Mouse (Mus musculus) right cerebral cortex, postnatal 36 days (tissue): Measurements from ENCODE around the gene Ldhal6b.
"Not testable (repeated sequence)": the region's sequence is repeated elsewhere in the genome, so short reads cannot be mapped to it uniquely, and the experiment has no call there.

Experiments
- DNase-seq, 2 experiments: peaks; one replicate each; pipeline ENCODE4 v3.0.0; 2022; ENCODE audit warnings: low spot score in 2 of 2, mixed read lengths in 1 of 2

Gene Ldhal6b

DNA sequence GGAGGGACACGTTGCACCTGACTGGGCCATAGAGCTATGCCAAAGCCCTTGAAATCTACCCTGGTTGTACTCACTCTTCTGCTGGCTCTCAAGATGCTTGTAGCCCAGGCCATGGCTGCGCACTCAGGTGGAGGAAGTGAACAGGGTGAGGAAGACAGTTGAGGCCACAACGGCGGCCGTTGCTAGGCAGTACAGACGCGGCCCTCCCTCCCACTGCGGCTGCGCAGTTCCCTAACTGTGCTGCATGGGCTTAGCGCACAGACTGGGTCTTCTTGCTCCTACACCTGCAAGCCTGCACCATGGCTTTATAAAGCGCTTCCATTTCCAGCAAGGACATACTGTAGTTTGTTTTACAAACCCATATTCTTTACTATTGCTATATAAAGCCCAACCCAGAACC is at the start of gene Ldhal6b:
Gene Ldhal6b (minus strand): TSS at position 223 of the 400 bp plus-strand sequence.
- no peak for DNase-seq

DNA sequence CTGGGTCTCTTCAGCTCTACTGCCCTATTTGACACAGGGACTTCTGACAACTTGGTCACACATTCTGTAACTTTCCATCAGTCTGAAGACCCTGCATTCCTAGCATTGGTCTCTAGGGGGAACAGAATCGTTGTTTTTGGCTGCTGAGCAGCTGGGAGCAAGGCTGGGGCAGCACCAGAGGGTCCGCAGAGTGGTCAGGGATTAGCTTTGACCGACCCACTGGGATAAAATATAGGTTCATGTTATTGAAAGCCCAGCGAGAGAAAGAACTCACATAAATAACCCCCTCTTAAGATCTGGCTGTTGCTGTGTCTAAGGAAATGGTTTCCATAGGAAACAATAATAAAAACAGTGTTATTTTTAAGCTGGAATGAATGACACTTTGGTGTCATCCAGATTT is 48.6 kb upstream of the Ldhal6b start:
- no peak for DNase-seq

DNA sequence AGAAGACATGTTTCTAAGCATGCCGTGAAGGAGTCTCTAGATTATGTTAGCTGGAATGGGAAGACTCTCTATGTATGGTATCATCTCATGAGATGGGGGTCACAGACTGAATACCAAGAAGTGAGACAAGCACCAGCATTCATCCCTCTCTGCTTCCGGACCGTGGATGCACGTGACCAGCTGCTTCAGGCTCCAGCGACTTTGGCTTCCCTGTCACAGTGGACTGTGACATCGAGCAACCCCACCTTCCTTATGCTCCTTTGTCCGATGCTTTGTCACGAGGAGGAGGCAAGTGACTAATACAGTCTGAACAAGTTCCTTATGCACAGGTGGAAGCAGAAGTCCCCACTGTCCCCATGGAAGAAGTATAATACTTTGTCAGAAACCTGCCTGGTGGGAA is 48.2 kb upstream of the Ldhal6b start:
- no peak for DNase-seq

GRCm38 (mm10) chr17:5463912-5464311 is 45.3 kb upstream of the Ldhal6b start:
- DNase-seq: no peak

DNA sequence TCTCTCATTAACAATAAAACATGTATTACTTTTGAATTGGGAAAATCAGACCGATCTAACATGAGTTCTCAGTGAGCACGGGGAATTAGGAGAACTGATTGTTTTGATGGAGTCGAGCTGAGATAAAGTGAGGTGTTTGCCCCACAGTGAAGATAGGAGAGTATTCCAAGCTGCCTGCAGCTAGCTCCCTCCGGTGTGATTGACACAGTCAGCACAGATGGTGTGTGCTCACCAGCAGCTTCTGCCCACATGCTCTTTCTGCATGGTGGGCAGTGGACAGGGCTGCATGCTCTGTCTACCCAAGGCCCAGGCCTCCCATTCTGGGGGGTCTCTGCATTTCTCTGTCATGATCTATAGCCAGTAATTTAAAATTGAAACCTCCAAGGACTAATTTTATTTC is 35.1 kb upstream of the Ldhal6b start:
- DNase-seq: no peak

- no peak for DNase-seq
These were observed 25.2 kb upstream of the Ldhal6b start for GRCm38 (mm10) chr17:5443751-5444150.

DNA sequence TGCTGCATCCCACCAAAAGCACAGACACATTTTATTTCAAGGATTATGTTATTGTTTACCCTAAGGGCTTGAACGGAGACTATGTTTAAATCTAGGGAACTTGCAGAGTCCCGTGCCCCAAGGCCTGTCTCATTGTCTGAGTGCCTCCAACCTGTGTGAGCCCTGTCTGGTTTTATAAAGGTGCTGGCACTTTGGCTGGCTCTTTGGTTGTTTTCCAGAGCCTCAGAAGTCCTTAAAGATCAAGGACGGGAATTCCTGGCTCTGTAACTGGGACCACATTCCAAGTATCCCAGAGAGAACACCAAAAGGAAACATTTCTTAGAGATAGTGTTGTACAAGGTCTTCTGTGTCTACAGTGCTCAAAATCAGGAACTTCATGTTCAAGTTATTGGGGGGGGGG is 24.7 kb upstream of the Ldhal6b start:
- DNase-seq: no peak

- DNase-seq: not testable (repeated sequence)
These were observed 23.8 kb upstream of the Ldhal6b start for GRCm38 (mm10) chr17:5442403-5442802.

DNA sequence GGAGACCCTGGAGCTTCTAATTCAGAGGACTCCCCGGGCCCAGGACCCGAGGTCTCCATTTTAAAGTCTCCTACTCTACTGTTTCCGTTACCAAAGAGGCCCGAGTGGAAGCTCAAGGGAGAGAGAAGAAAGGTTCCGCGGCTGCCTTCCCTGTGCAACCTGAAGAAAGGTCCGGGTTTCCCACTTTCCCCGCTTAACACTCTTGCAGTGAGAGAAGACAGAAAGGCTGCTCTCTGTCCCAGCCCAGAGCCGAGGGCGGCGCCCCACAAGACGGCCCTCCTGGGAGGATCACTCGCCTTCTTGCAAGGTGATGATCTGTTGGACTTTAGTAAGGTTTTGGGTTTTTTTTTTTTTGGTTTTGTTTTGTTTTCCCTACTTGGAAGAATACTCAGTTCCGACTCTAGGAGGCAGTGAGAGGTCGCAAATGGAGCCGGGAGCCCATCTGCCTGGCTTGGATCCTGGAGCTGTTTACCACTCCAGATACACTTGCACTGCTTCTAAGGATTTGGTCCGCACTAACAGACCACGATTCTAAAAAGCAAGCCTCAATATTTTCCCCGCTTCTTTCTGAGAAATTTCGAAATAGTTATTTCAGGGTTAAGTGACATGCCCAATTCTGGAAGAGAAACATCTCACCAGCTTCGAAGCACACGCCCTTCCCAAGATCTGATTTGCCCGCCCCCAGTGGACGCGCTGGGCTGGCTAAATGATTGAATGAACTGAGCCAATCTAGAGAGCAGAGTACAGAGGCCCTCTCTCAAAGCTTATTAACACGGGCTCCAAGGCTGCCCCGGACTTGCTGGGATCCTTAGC is 21.8 kb upstream of the Ldhal6b start, which contains the start of gene Tmem242:
Gene Tmem242 (minus strand): TSS at position 101 of the 813 bp plus-strand sequence.
- DNase-seq: peak; percentile 79 to 84

- DNase-seq: no peak
These were observed 21.2 kb upstream of the Ldhal6b start for GRCm38 (mm10) chr17:5439831-5440158.

- DNase-seq: no peak
These were observed 11.2 kb upstream of the Ldhal6b start for GRCm38 (mm10) chr17:5429772-5430133.

DNA sequence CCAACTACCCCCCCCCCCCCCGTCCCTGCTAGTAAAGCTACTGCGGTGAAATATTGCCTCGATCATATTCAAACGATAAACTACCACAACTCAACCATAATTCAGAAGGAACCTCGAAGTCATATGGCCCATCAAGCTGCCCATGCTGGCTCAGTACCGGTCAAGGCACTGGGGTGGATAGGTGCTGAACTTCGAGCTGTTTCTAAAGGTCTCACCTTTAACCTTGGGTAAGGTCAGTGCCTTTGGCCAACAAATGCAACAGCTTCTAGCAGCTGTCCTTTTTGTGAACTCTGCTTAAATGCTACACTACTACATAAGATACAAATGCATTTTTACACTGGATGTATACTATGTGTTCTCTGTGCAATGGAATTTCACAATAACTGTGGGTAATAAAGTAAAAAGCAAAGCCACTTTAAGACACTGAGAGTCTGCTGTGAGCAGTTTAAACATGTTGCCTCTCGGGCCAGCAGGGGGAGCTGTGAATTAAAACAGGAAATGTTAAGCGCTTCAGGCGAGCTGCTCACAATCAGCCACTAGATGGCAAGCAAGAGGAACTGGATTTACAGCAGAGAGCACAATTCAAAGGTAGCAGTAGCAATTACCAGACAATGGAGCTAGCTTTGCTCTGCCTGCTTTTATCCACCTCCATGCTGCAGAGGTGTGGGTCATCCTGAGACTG is 10.7 kb upstream of the Ldhal6b start:
- DNase-seq: peak; percentile 86 to 91

GRCm38 (mm10) chr17:5425204-5425603 is 6.6 kb upstream of the Ldhal6b start:
- no peak for DNase-seq

GRCm38 (mm10) chr17:5424156-5424555 is 5.6 kb upstream of the Ldhal6b start:
- DNase-seq: no peak

DNA sequence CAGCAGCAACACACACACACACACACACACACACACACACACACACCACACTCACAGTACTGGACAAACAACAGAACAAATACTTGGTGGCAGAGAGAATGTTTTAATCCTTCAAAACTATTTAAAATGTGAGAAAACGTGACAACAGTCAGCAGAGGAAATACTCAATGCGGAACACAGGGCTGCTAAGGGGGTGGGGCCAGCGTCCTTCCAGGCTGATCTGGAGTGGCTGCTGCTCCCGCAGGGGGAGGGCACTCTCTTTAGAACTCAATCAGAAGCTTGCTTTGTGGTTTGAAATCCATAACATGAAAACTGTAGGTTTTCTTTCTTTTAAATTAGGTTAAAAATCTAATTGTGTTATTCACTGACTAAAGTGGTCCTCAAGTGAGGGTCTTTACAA is 3.3 kb upstream of the Ldhal6b start:
- no peak for DNase-seq

DNA sequence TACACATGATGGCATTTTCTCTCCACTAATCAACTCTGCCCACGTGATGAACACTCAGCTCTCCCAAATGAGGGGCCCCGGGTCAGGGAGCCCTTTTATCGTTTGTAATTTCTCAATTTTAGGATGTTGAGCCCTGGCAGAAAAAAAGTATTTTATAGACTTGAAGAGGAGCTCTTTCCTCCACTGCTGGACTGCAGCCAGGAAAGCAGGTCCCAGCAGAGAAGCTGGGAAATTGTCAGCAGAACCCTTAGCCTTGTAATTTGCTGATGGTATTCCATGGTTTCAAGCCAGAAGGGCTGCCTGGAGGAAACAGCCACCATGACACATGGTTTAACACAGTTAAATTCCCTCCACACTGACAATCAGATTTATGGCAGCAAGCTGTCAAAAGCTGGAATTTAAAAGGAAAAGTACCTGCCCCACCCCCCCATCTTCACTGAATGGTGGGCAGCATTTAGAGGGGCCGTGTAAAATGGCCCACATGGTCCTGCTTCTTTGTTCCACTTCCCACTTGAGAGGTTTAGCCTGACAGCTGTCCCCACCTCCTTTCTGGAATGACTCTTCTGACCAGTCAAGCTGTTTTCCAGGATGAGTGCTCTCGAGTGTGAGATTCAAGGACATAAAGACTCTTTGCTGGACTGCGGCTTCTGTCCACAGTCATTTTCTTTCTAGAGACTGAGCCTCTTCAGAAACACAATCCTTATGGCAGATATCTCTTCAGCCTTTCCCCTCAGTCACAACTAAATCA is 1.4 kb upstream of the Ldhal6b start:
- DNase-seq: no peak

DNA sequence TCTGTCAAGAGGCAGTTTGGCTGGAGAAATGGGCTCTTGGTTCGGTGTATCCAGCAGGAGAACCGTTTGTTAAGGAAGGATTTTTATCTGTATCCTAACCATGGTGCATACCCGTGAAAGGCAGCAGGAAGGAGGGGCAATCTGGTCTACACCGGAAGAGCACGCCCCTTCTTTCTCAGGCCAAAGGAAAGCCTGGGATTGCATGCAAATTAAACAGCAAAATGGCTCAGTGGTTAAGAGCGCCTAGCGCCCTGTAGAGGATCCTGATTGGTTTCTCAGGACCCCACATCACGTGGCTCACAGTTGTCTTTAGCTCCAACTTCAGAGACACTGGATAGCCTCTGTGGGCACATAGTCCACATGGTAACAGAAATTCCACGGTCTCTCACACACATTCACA is 489 bp upstream of the Ldhal6b start:
- no peak for DNase-seq

- no peak for DNase-seq
These were observed 2.0 kb downstream of the Ldhal6b start for GRCm38 (mm10) chr17:5416518-5416917.

GRCm38 (mm10) chr17:5414041-5414440 is 4.5 kb downstream of the Ldhal6b start:
- DNase-seq: no peak

DNA sequence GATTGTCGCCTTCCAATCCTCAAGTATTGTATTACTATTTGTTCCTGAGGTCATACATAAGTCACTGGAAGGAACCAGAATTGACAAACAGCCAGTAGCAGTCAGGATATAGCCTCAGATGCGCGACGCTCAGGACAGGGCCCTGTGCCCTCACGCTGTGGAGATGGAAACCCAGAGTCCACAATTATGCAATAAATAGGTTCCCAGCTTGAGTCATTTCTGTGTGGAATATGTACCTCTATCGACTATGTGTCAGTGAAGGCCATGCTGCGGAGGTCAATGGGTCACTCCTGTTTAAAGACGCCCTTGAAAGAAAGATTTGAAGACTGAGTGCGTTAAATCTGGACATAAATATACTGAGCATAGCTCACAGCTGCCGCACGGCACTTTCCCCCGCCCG is 5.2 kb downstream of the Ldhal6b start:
- no peak for DNase-seq

DNA sequence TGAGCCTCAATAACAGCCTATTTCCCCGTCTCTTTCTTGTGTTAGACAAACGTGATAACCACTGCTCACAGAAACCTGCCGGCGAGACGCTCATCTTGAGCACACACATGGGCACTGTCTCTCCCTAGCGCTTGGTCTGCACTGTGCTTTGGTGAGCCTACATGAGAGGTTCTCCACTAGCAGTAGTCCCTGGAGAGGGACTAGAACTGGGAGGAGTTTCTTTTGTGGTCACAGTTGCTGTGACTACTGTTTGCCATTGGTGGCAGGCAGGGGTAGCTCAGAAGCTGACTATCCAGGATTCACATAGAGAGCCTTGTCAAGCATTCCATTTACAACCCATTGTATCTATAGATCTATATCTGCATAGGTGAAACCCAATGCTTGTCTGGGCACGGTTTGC is 5.8 kb downstream of the Ldhal6b start:
- DNase-seq: no peak

GRCm38 (mm10) chr17:5412301-5412700 is 6.3 kb downstream of the Ldhal6b start:
- no peak for DNase-seq

DNA sequence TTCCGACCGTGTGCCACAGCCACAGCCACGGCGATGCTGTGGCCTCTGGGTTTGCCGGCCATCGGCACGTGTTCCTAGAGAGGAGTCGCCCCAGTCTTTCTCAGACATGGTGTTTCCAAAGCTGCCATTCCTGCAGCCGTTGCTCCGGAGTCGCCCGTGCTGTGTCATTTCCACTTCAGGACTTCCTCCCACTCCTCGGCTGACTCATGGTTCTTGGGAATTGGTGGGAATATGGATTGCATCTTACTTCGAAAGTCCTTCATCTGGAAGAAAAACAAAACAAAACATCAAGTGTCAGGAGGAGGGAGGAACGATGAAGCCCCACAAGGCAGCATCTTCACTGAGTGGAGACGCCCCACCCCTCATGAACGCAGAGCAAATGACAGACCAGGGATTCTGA is 7.4 kb downstream of the Ldhal6b start:
- peak in 1 of 2 experiments; percentile 53 for DNase-seq
